Mouse (Mus musculus) megakaryocyte-erythroid progenitor cell, adult 5-6 weeks (primary cell): ENCODE data around the gene Chl1. TPM values are rescaled to one million over a fixed set of nuclear protein-coding genes. Genes with fewer than 3 reads are reported as not detected.

Source experiments
- ATAC-seq: replicated peaks from 2 replicates; pipeline ENCODE4 v1.8.0; 2016; ENCODE audit warnings: mild to moderate bottlenecking, inconsistent platforms; ENCODE audit not compliant: severe bottlenecking, poor library complexity, low FRiP score, low TSS enrichment
- total RNA-seq, 2 experiments: library from RNA; stranded (forward) in 1 of 2; stranded (reverse) in 1 of 2; fragments of 200-1000, 215-1000 nt in 1 of 2; fragments of >200 nt in 1 of 2; fragmentation: Nextera tagmentation in 1 of 2; gene quantifications; 2 replicates each; pipeline ENCODE4 v1.2.3; 2014 to 2017

Chl1 gene
- total RNA-seq (2014; fragmentation: Nextera tagmentation) (not detected in 2 replicates), total RNA-seq (2017) (not detected in 2 replicates)

- ATAC-seq: peak; percentile 40; the same call in 1 of the 2 replicates
Measured at GRCm38 (mm10) chr6:103510392-103511289, at the start of gene Chl1. TSS of gene Chl1 (plus strand) at chr6:103510586.

GRCm38 (mm10) chr6:103465479-103466080 lies 44.8 kb upstream of the Chl1 start:
- ATAC-seq: peak; percentile 59; the same call in 1 of the 2 replicates

- peak; percentile 84 for ATAC-seq
Measured at GRCm38 (mm10) chr6:103473316-103473715, 37.1 kb upstream of the Chl1 start.

GRCm38 (mm10) chr6:103487199-103487598 lies 23.2 kb upstream of the Chl1 start:
- no peak for ATAC-seq

GRCm38 (mm10) chr6:103498404-103498803 lies 12.0 kb upstream of the Chl1 start:
- ATAC-seq: no peak

- ATAC-seq: no peak
Measured at GRCm38 (mm10) chr6:103504065-103504464, 6.3 kb upstream of the Chl1 start.

GRCm38 (mm10) chr6:103507751-103508575 lies 2.4 kb upstream of the Chl1 start:
- no peak for ATAC-seq

GRCm38 (mm10) chr6:103509596-103509995 lies 790 bp upstream of the Chl1 start:
- no peak for ATAC-seq

GRCm38 (mm10) chr6:103511290-103511971 lies 1.0 kb downstream of the Chl1 start:
- ATAC-seq: no peak

- peak; percentile 72 for ATAC-seq
Measured at GRCm38 (mm10) chr6:103511972-103512565, 1.7 kb downstream of the Chl1 start.

GRCm38 (mm10) chr6:103512911-103513321 lies 2.5 kb downstream of the Chl1 start:
- ATAC-seq: no peak

GRCm38 (mm10) chr6:103513621-103514241 lies 3.3 kb downstream of the Chl1 start:
- no peak for ATAC-seq

- no peak for ATAC-seq
Measured at GRCm38 (mm10) chr6:103514346-103514745, 4.0 kb downstream of the Chl1 start.

GRCm38 (mm10) chr6:103514756-103515155 lies 4.4 kb downstream of the Chl1 start:
- ATAC-seq: no peak

GRCm38 (mm10) chr6:103519596-103519995 lies 9.2 kb downstream of the Chl1 start:
- no peak for ATAC-seq

- no peak for ATAC-seq
Measured at GRCm38 (mm10) chr6:103525326-103526024, 15.1 kb downstream of the Chl1 start.

- no peak for ATAC-seq
Measured at GRCm38 (mm10) chr6:103526945-103527777, 16.8 kb downstream of the Chl1 start.
